Mouse (Mus musculus): Measurements from ENCODE around the gene Pdk2. TPM values are rescaled to one million over a fixed set of nuclear protein-coding genes. Genes with fewer than 3 reads are reported as not detected.

Pdk2 gene
- polyA plus RNA-seq, 1 experiment from 2014 or later: 20.2 TPM

- peak overlapping the region; percentile 75 for H3K4me2 ChIP-seq
- H3K9me3 ChIP-seq (replicated peaks): no peaks in the 10 kb centered on the region
- peak overlapping the region; percentile 43 for H3K4me3 ChIP-seq
- peaks cover 40% of the 10 kb centered on the region for H3K4me1 ChIP-seq
- peaks cover 42% of the 10 kb centered on the region for H3K36me3 ChIP-seq (ENCODE audit: poor library complexity, severe bottlenecking)
- no peaks in the 10 kb centered on the region for H3K27me3 ChIP-seq
- peak overlapping the region; percentile 67 for H3K9ac ChIP-seq
- 2% methylated on average over 27 of the region's 27 CpGs for WGBS
- ATAC-seq: peak; percentile 67
- H3K27ac ChIP-seq: peak overlapping the region; percentile 81
These were observed 34.5 kb downstream of the Pdk2 start for GRCm38 (mm10) chr11:95006525-95007219.

DNA sequence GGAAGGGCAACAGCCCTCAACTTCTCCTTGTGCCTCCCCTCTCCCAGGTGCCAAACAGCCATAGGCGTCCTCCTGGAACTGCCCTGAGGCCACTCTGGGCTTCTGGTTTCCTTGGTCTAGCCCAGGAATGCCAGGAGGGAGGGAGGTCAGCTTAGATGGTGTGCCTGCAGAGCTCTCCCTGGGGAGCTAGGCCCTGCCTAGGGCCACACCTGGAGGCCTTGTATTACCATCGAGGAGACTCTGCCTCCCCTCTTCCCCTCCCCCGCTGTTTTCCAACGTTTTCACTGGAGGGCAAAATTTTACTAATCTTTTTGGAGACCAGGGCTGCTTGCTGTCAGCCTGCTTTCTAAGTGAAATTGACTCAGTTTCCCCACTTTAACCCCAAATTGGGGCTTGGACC, 35.1 kb downstream of the Pdk2 start:
- Histone ChIP-seq H3K9me3 (replicated peaks) (no peaks in the 10 kb centered on the region), H3K27me3 (no peaks in the 10 kb centered on the region), H3K4me2 (peak overlapping the region; percentile 75), H3K27ac (peak overlapping the region; percentile 81), H3K36me3 (ENCODE audit: poor library complexity, severe bottlenecking) (peaks cover 46% of the 10 kb centered on the region), H3K4me1 (peaks cover 35% of the 10 kb centered on the region), H3K9ac (peak overlapping the region; percentile 67; the same call in 1 of the 2 replicates), H3K4me3 (peak overlapping the region; percentile 43)
- no peak for ATAC-seq
- 37% methylated on average over 4 of the region's 4 CpGs for WGBS

DNA sequence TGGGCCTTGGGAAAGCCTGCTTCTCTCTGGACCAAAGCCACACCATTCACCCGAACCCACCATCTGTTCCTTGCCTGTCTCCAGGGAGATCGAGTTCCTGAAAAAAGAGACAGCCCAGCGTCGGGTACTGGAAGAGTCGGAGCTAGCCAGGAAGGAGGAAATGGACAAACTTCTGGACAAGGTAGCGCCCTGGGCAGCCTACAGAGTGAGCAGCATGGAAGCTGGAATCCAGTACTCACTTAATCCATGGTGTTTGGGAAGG, 36.3 kb downstream of the Pdk2 start:
- ATAC-seq: no peak
- 72% methylated on average over 6 of the region's 6 CpGs for WGBS
- Histone ChIP-seq H3K4me2 (no peak overlapping the region), H3K4me3 (no peak overlapping the region), H3K9me3 (replicated peaks) (no peaks in the 10 kb centered on the region), H3K9ac (no peak overlapping the region), H3K27ac (peak overlapping the region; percentile 20), H3K36me3 (ENCODE audit: poor library complexity, severe bottlenecking) (peaks cover 57% of the 10 kb centered on the region), H3K27me3 (no peaks in the 10 kb centered on the region), H3K4me1 (peaks cover 44% of the 10 kb centered on the region)

DNA sequence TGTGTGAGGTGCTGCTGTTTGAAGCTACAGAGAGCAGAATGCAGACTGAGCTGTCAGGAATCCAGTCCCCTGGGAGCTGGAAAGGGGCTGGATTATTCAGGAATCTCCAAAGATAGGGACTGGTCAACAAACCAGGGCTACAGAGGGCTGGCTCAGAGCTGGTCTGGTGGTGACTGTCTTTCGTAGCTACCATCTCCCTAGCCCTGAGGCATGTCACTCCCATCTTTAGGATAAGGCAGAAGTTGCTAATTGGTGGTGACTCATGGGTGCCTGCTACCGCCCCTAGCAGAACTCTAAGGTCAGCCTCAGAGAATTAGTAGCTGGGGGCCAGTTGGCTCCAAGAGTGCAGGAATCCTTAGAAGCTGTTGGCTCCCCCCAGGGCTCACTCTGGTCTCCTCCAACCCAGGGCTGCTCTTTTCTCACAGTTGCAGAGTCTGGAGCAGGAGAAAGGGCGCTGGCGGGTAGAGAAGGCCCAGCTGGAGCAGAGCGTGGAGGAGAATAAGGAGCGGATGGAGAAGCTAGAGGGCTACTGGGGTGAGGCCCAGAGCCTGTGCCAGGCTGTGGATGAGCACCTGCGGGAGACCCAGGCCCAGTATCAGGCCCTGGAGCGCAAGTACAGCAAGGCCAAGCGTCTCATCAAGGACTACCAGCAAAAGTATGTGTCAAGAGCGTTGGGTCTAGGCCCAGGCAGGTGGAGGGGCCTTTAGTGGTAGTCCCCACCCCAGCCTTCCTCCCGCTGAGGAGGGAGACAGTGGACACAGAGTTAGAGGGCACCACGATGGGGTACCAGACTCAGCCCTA, 36.8 kb downstream of the Pdk2 start:
- Histone ChIP-seq H3K4me1 (peaks cover 41% of the 10 kb centered on the region), H3K9me3 (replicated peaks) (no peaks in the 10 kb centered on the region), H3K4me3 (no peak overlapping the region), H3K27ac (peak overlapping the region; percentile 20; the same call in 1 of the 2 replicates), H3K36me3 (ENCODE audit: poor library complexity, severe bottlenecking) (peaks cover 62% of the 10 kb centered on the region), H3K27me3 (no peaks in the 10 kb centered on the region), H3K4me2 (no peak overlapping the region), H3K9ac (no peak overlapping the region)
- no peak for ATAC-seq
- WGBS: 90% methylated on average over 12 of the region's 12 CpGs

GRCm38 (mm10) chr11:95002705-95003104, 38.4 kb downstream of the Pdk2 start:
- Histone ChIP-seq H3K9me3 (replicated peaks) (no peaks in the 10 kb centered on the region), H3K4me1 (peaks cover 43% of the 10 kb centered on the region), H3K4me2 (no peak overlapping the region), H3K9ac (no peak overlapping the region), H3K27ac (no peak overlapping the region), H3K4me3 (no peak overlapping the region), H3K27me3 (no peaks in the 10 kb centered on the region), H3K36me3 (ENCODE audit: poor library complexity, severe bottlenecking) (peaks cover 78% of the 10 kb centered on the region)
- no peak for ATAC-seq
- whole genome bisulfite sequencing: 95% methylated on average over 8 of the region's 8 CpGs

GRCm38 (mm10) chr11:95001584-95002347, 39.4 kb downstream of the Pdk2 start:
- H3K4me1 ChIP-seq: peaks cover 44% of the 10 kb centered on the region
- no peak overlapping the region for H3K27ac ChIP-seq
- H3K27me3 ChIP-seq: no peaks in the 10 kb centered on the region
- H3K36me3 ChIP-seq (ENCODE audit: poor library complexity, severe bottlenecking): peaks cover 88% of the 10 kb centered on the region
- no peak overlapping the region for H3K4me3 ChIP-seq
- 91% methylated on average over 21 of the region's 21 CpGs for WGBS
- no peak overlapping the region for H3K9ac ChIP-seq
- no peak for ATAC-seq
- no peak overlapping the region for H3K4me2 ChIP-seq
- H3K9me3 ChIP-seq (replicated peaks): no peaks in the 10 kb centered on the region

GRCm38 (mm10) chr11:95001058-95001457, 40.1 kb downstream of the Pdk2 start:
- Histone ChIP-seq H3K4me2 (peak overlapping the region; percentile 10; the same call in 1 of the 2 replicates), H3K36me3 (ENCODE audit: poor library complexity, severe bottlenecking) (peaks cover 95% of the 10 kb centered on the region)

DNA sequence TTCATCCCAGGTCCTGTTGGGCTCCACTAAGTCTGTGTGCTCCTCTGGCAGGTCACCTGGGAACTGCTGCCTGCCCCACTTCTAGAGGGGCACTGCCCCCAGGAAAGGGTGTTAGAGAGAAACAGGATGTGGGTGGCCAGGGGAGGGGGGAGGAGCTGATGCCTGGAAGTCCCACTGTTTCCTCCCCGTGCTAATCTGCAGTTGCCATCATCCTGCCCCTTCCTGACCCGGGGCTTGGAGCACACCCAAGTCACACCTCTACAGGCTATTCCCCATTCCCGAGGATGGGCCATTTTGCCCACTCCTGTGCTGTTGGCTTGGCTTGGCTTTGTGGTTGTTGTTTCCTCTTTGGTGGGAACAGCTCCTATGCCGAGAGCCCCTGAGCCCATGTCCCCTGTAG, 40.6 kb downstream of the Pdk2 start:
- no peak; the same call in 1 of the 2 replicates for ATAC-seq
- peak overlapping the region; percentile 77 for H3K27ac ChIP-seq
- H3K9me3 ChIP-seq (replicated peaks): no peaks in the 10 kb centered on the region
- H3K27me3 ChIP-seq: no peaks in the 10 kb centered on the region
- H3K4me2 ChIP-seq: peak overlapping the region; percentile 10; the same call in 1 of the 2 replicates
- 50% methylated on average over 4 of the region's 4 CpGs for WGBS
- H3K9ac ChIP-seq: peak overlapping the region; percentile 36; the same call in 1 of the 2 replicates
- peaks cover 45% of the 10 kb centered on the region for H3K4me1 ChIP-seq
- no peak overlapping the region for H3K4me3 ChIP-seq
- H3K36me3 ChIP-seq (ENCODE audit: poor library complexity, severe bottlenecking): peaks cover 93% of the 10 kb centered on the region

More at GRCm38 (mm10) chr11:95001058-95001457, 40.1 kb downstream of the Pdk2 start:
- Histone ChIP-seq H3K9me3 (replicated peaks) (no peaks in the 10 kb centered on the region), H3K27me3 (no peaks in the 10 kb centered on the region), H3K4me1 (peaks cover 45% of the 10 kb centered on the region), H3K27ac (peak overlapping the region; percentile 77), H3K4me3 (no peak overlapping the region), H3K9ac (peak overlapping the region; percentile 36; the same call in 1 of the 2 replicates)
- peak; percentile 74 for ATAC-seq
- WGBS: under 1% methylated on average over 8 of the region's 8 CpGs

GRCm38 (mm10) chr11:95000128-95000527, 41.0 kb downstream of the Pdk2 start:
- Histone ChIP-seq H3K9me3 (replicated peaks) (no peaks in the 10 kb centered on the region), H3K27me3 (no peaks in the 10 kb centered on the region), H3K4me2 (no peak overlapping the region), H3K4me3 (no peak overlapping the region), H3K4me1 (peaks cover 48% of the 10 kb centered on the region), H3K9ac (0 out of 2 replicates have a peak overlapping the region, but pooled peaks have one; percentile 36), H3K27ac (peak overlapping the region; percentile 77), H3K36me3 (ENCODE audit: poor library complexity, severe bottlenecking) (peaks cover 91% of the 10 kb centered on the region)
- ATAC-seq: no peak
- 80% methylated on average over 8 of the region's 8 CpGs for WGBS

DNA sequence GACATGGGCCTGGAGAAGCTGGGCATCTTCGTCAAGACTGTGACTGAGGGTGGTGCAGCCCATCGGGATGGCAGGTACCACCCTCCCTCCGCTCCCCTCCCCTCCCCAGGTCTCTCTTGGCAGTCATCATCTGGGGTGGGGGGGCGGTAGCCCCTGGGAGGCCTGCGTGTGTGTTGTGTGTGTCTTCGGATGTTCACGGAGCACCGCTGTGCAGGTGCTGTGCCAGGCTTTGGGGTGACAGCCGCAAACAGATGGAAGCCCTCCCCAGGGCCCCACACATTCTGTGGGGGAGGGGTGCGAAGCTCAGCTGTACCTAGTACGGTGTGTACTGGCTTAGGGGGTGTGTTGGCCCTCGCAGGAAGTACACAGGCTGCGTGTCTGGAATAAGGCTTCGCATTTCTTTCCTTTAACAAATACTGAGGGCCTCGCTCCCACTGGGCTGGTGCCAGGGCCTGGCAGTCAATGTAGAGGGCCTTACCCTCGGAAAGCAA, 43.1 kb downstream of the Pdk2 start:
- no peak overlapping the region; the same call in 1 of the 2 replicates for H3K4me3 ChIP-seq
- H3K9me3 ChIP-seq (replicated peaks): no peaks in the 10 kb centered on the region
- H3K9ac ChIP-seq: peak overlapping the region; percentile 7
- H3K27me3 ChIP-seq: no peaks in the 10 kb centered on the region
- H3K36me3 ChIP-seq (ENCODE audit: poor library complexity, severe bottlenecking): peaks cover 74% of the 10 kb centered on the region
- ATAC-seq: peak; percentile 50
- H3K4me2 ChIP-seq: peak overlapping the region; percentile 20; the same call in 1 of the 2 replicates
- peak overlapping the region; percentile 77 for H3K27ac ChIP-seq
- WGBS: 68% methylated on average over 16 of the region's 16 CpGs
- H3K4me1 ChIP-seq: peaks cover 69% of the 10 kb centered on the region

GRCm38 (mm10) chr11:94997596-94997995, 43.6 kb downstream of the Pdk2 start:
- Histone ChIP-seq H3K4me1 (peaks cover 74% of the 10 kb centered on the region), H3K9ac (peak overlapping the region; percentile 7)
- no peak for ATAC-seq

More at GRCm38 (mm10) chr11:94997596-94997995, 43.6 kb downstream of the Pdk2 start:
- H3K27ac ChIP-seq: peak overlapping the region; percentile 77
- peaks cover 69% of the 10 kb centered on the region for H3K36me3 ChIP-seq (ENCODE audit: poor library complexity, severe bottlenecking)
- no peak overlapping the region for H3K4me3 ChIP-seq
- H3K27me3 ChIP-seq: no peaks in the 10 kb centered on the region
- no peaks in the 10 kb centered on the region for H3K9me3 ChIP-seq (replicated peaks)
- 77% methylated on average over 5 of the region's 5 CpGs for WGBS
- H3K4me2 ChIP-seq: peak overlapping the region; percentile 20; the same call in 1 of the 2 replicates
